Comparison of ENCODE assay signal across 8 mouse cellular contexts in genomic region chr15:7130691-7131225, GRCm38 (mm10). TPM values are rescaled to one million over a fixed set of nuclear protein-coding genes. Genes with fewer than 3 reads are reported as not detected.
DNase-seq lines count a peak whose midpoint lies in the region; ATAC-seq and TF ChIP-seq lines count a peak whose summit lies in the region.

No protein-coding gene starts in this region.

- H3K4me2 ChIP-seq in heart, embryonic 12.5 days: peak overlapping the region; percentile 87
- H3K4me2 ChIP-seq in hindbrain, postnatal 0 days (ENCODE audit: low read depth, low read length): peak overlapping the region; percentile 94
- H3K4me2 ChIP-seq in midbrain, embryonic 13.5 days (replicated peaks): peak overlapping the region; percentile 89

- peaks cover 26% of the 10 kb centered on the region for H3K4me1 ChIP-seq in heart, embryonic 12.5 days (replicated peaks)
- no peaks in the 10 kb centered on the region for H3K4me1 ChIP-seq in hindbrain, postnatal 0 days (ENCODE audit: insufficient read depth, low read length)
- peaks cover 24% of the 10 kb centered on the region for H3K4me1 ChIP-seq in midbrain, embryonic 13.5 days (replicated peaks)

- 0 out of 2 replicates have a peak, but pooled peaks cover 6% of the 10 kb centered on the region for H3K36me3 ChIP-seq in heart, embryonic 12.5 days
- no peaks in the 10 kb centered on the region for H3K36me3 ChIP-seq in hindbrain, postnatal 0 days (ENCODE audit: insufficient read depth, low read length)
- no peaks in the 10 kb centered on the region for H3K36me3 ChIP-seq in midbrain, embryonic 13.5 days

- no peaks in the 10 kb centered on the region for H3K27me3 ChIP-seq in heart, embryonic 12.5 days (replicated peaks)
- no peaks in the 10 kb centered on the region for H3K27me3 ChIP-seq in hindbrain, postnatal 0 days (ENCODE audit: insufficient read depth, low read length)
- peaks cover 27% of the 10 kb centered on the region for H3K27me3 ChIP-seq in midbrain, embryonic 13.5 days

- no peak overlapping the region for H3K27ac ChIP-seq in heart, embryonic 12.5 days (ENCODE audit: poor library complexity, severe bottlenecking)
- no peak overlapping the region for H3K27ac ChIP-seq in hindbrain, postnatal 0 days
- H3K27ac ChIP-seq in midbrain, embryonic 13.5 days: no peak overlapping the region

- DNase-seq in heart, postnatal 14 days: no peak
- DNase-seq in embryo, embryonic 11 days: peak; percentile 17
- no peak for DNase-seq in hindbrain, postnatal 0 days (ENCODE audit: low spot score)
- no peak for DNase-seq in c-Kit-positive CD71-positive TER-119-positive erythroid progenitor cells, embryonic 14.5 days (ENCODE audit: low spot score)
- no peak for DNase-seq in left cerebral cortex, postnatal 36 days (ENCODE audit: low spot score in 2 of 2)
- no peak for DNase-seq in left cerebral cortex, postnatal 14 days (ENCODE audit: low spot score in 2 of 2)

- no peaks in the 10 kb centered on the region for H3K9me3 ChIP-seq in heart, embryonic 12.5 days (replicated peaks)
- H3K9me3 ChIP-seq in hindbrain, postnatal 0 days (ENCODE audit: low read length): no peaks in the 10 kb centered on the region
- H3K9me3 ChIP-seq in midbrain, embryonic 13.5 days: no peaks in the 10 kb centered on the region

- ATAC-seq in heart, embryonic 12.5 days (ENCODE audit: insufficient number of reproducible peaks, low FRiP score): no peak
- ATAC-seq in hindbrain, postnatal 0 days: no peak
- ATAC-seq in midbrain, embryonic 13.5 days: no peak

- peak overlapping the region; percentile 88 for H3K9ac ChIP-seq in heart, embryonic 12.5 days
- peak overlapping the region; percentile 90; the same call in 1 of the 2 replicates for H3K9ac ChIP-seq in hindbrain, postnatal 0 days (replicated peaks; ENCODE audit: low read length)
- H3K9ac ChIP-seq in midbrain, embryonic 13.5 days (replicated peaks): no peak overlapping the region

- TF ChIP-seq CTCF in hindbrain, postnatal 0 days (IDR thresholded peaks at IDR 0.05; ENCODE audit: low read depth): no peak

- peak overlapping the region; percentile 79 for H3K4me3 ChIP-seq in heart, embryonic 12.5 days
- H3K4me3 ChIP-seq in hindbrain, postnatal 0 days (ENCODE audit: low read length): peak overlapping the region; percentile 89
- peak overlapping the region; percentile 76 for H3K4me3 ChIP-seq in midbrain, embryonic 13.5 days (replicated peaks)

- WGBS in heart, embryonic 12.5 days: 35% methylated on average over 7 of the region's 7 CpGs
- WGBS in hindbrain, postnatal 0 days: 30% methylated on average over 7 of the region's 7 CpGs
- 28% methylated on average over 7 of the region's 7 CpGs for WGBS in midbrain, embryonic 13.5 days

- intact Hi-C loops in heart, postnatal 14 days (cut with DNase I): loop anchor here (5.0 to 10.0 kb wide), 2 partner anchors 312 to 426 kb away; partner anchors contain the start of gene Rictor
- intact Hi-C loops in left cerebral cortex, postnatal 36 days (cut with DNase I): loop anchor here (2.0 to 5.0 kb wide), 2 partner anchors 97 to 222 kb away; no protein-coding TSS in a partner anchor
- intact Hi-C loops in left cerebral cortex, postnatal 14 days (cut with DNase I): loop anchor here (5.0 kb wide), 3 partner anchors 92 to 223 kb away; no protein-coding TSS in a partner anchor

RNA-seq across cellular contexts. Expression of gene Lifr, which starts 40.3 kb away (rescaled TPM):
- polyA plus RNA-seq in heart, embryonic 12.5 days (2016; fragmentation: Nextera tagmentation; extraction: Ambion mirVana): 17.3 and 17.9 TPM in 2 replicates
- 10 to 100 TPM; 57.6 to 63.2 TPM for total RNA-seq in heart, postnatal 14 days (2021)
- total RNA-seq in hindbrain, postnatal 0 days (2014; rRNA removed): 38.4 and 47.2 TPM in 2 replicates
- 17.3 and 19.6 TPM in 2 replicates for polyA plus RNA-seq in hindbrain, postnatal 0 days (2015; fragmentation: Nextera tagmentation; extraction: Ambion mirVana)
- 7.1 and 8.2 TPM in 2 replicates for polyA plus RNA-seq in midbrain, embryonic 13.5 days (2015; fragmentation: Nextera tagmentation; extraction: Ambion mirVana)
- 10 to 100 TPM; 47.1 to 49.9 TPM for total RNA-seq in left cerebral cortex, postnatal 36 days (2021)
- 10 to 100 TPM; 37.7 to 41.2 TPM for total RNA-seq in left cerebral cortex, postnatal 14 days (2021)
